Mouse (Mus musculus): ENCODE measurements around the gene Vgll2.

Gene Vgll2

GRCm38 (mm10) chr10:52022413-52023212 lies at the start of gene Vgll2:
Gene Vgll2, plus strand, starts transcription at chr10:52022502.
- CTCF ChIA-PET = no interaction called here

GRCm38 (mm10) chr10:51975137-51975536 lies 47.2 kb upstream of the Vgll2 start:
- CTCF ChIA-PET = no interaction called here

GRCm38 (mm10) chr10:51975587-51975986 lies 46.7 kb upstream of the Vgll2 start:
- CTCF ChIA-PET = no interaction called here

- CTCF ChIA-PET = no interaction called here
Measured at GRCm38 (mm10) chr10:51981651-51982050, 40.7 kb upstream of the Vgll2 start.

GRCm38 (mm10) chr10:51982395-51982794 lies 39.9 kb upstream of the Vgll2 start:
- CTCF ChIA-PET = no interaction called here

GRCm38 (mm10) chr10:52018471-52018870 lies 3.8 kb upstream of the Vgll2 start:
- CTCF ChIA-PET = no interaction called here

- CTCF ChIA-PET = no interaction called here
Measured at GRCm38 (mm10) chr10:52021231-52021630, 1.1 kb upstream of the Vgll2 start.

- CTCF ChIA-PET = no interaction called here
Measured at GRCm38 (mm10) chr10:52021736-52022394, 437 bp upstream of the Vgll2 start.

- CTCF ChIA-PET = no interaction called here
Measured at GRCm38 (mm10) chr10:52023213-52024052, 1.1 kb downstream of the Vgll2 start.

- CTCF ChIA-PET = no interaction called here
Measured at GRCm38 (mm10) chr10:52024053-52024410, 1.7 kb downstream of the Vgll2 start.

- CTCF ChIA-PET = no interaction called here
Measured at GRCm38 (mm10) chr10:52025291-52025690, 3.0 kb downstream of the Vgll2 start.

GRCm38 (mm10) chr10:52025821-52026220 lies 3.5 kb downstream of the Vgll2 start:
- CTCF ChIA-PET = no interaction called here

GRCm38 (mm10) chr10:52027161-52028035 lies 5.1 kb downstream of the Vgll2 start:
- CTCF ChIA-PET = no interaction called here

GRCm38 (mm10) chr10:52028561-52029370 lies 6.5 kb downstream of the Vgll2 start:
- CTCF ChIA-PET = no interaction called here

- CTCF ChIA-PET = no interaction called here
Measured at GRCm38 (mm10) chr10:52029421-52030080, 7.2 kb downstream of the Vgll2 start.

- CTCF ChIA-PET = no interaction called here
Measured at GRCm38 (mm10) chr10:52033729-52034128, 11.4 kb downstream of the Vgll2 start.

GRCm38 (mm10) chr10:52039392-52039791 lies 17.1 kb downstream of the Vgll2 start:
- CTCF ChIA-PET = no interaction called here

- CTCF ChIA-PET = no interaction called here
Measured at GRCm38 (mm10) chr10:52043086-52043485, 20.8 kb downstream of the Vgll2 start.

- CTCF ChIA-PET = no interaction called here
Measured at GRCm38 (mm10) chr10:52048287-52048686, 26.0 kb downstream of the Vgll2 start.

- CTCF ChIA-PET = no interaction called here
Measured at GRCm38 (mm10) chr10:52072482-52072881, 50.2 kb downstream of the Vgll2 start.
